Mouse (Mus musculus): ENCODE results near the gene Cfap61. TPM values are rescaled to one million over a fixed set of nuclear protein-coding genes. Genes with fewer than 3 reads are reported as not detected.
A peak's percentile ranks its signal among the peaks of the same experiment; 100 is the strongest.

Gene Cfap61
- polyA plus RNA-seq, 1 experiment from 2014 or later: 1.4 TPM

GRCm38 (mm10) chr2:146073300-146073699 lies 138.7 kb downstream of the Cfap61 start:
- Histone ChIP-seq H3K9me3 (ENCODE audit: control insufficient read depth, low read length) (no peaks in the 10 kb centered on the region), H3K4me1 (replicated peaks; ENCODE audit: control insufficient read depth, insufficient read depth, low read length) (0 out of 2 replicates have a peak, but pooled peaks cover 4% of the 10 kb centered on the region), H3K4me3 (ENCODE audit: low read depth, low read length) (no peak overlapping the region), H3K36me3 (ENCODE audit: control insufficient read depth, insufficient read depth, low read length) (no peaks in the 10 kb centered on the region), H3K27me3 (ENCODE audit: control insufficient read depth, insufficient read depth, low read length) (no peaks in the 10 kb centered on the region), H3K9ac (ENCODE audit: low read length) (no peak overlapping the region), H3K4me2 (ENCODE audit: low read depth, low read length, severe bottlenecking) (no peak overlapping the region), H3K27ac (ENCODE audit: low read depth, low read length) (no peak overlapping the region)
- no peak for DNase-seq (ENCODE audit: low spot score)
- WGBS: 21% methylated on average over 6 of the region's 6 CpGs
- ATAC-seq (replicated peaks; ENCODE audit: low FRiP score): no peak

- Histone ChIP-seq H3K4me3 (ENCODE audit: low read depth, low read length) (no peak overlapping the region), H3K27ac (ENCODE audit: low read depth, low read length) (no peak overlapping the region), H3K4me1 (replicated peaks; ENCODE audit: control insufficient read depth, insufficient read depth, low read length) (0 out of 2 replicates have a peak, but pooled peaks cover 4% of the 10 kb centered on the region), H3K27me3 (ENCODE audit: control insufficient read depth, insufficient read depth, low read length) (no peaks in the 10 kb centered on the region), H3K9me3 (ENCODE audit: control insufficient read depth, low read length) (no peaks in the 10 kb centered on the region), H3K9ac (ENCODE audit: low read length) (no peak overlapping the region), H3K36me3 (ENCODE audit: control insufficient read depth, insufficient read depth, low read length) (no peaks in the 10 kb centered on the region), H3K4me2 (ENCODE audit: low read depth, low read length, severe bottlenecking) (no peak overlapping the region)
- whole genome bisulfite sequencing: 96% methylated on average over 10 of the region's 10 CpGs
- DNase-seq (ENCODE audit: low spot score) (no peak), ATAC-seq (replicated peaks; ENCODE audit: low FRiP score) (no peak)
Observed at GRCm38 (mm10) chr2:146077117-146077516, 142.5 kb downstream of the Cfap61 start.

- 90% methylated on average over 4 of the region's 4 CpGs for WGBS
- Histone ChIP-seq H3K9ac (ENCODE audit: low read length) (no peak overlapping the region), H3K27ac (ENCODE audit: low read depth, low read length) (no peak overlapping the region), H3K36me3 (ENCODE audit: control insufficient read depth, insufficient read depth, low read length) (no peaks in the 10 kb centered on the region), H3K27me3 (ENCODE audit: control insufficient read depth, insufficient read depth, low read length) (no peaks in the 10 kb centered on the region), H3K4me1 (replicated peaks; ENCODE audit: control insufficient read depth, insufficient read depth, low read length) (peaks cover 6% of the 10 kb centered on the region), H3K9me3 (ENCODE audit: control insufficient read depth, low read length) (no peaks in the 10 kb centered on the region), H3K4me3 (ENCODE audit: low read depth, low read length) (no peak overlapping the region), H3K4me2 (ENCODE audit: low read depth, low read length, severe bottlenecking) (no peak overlapping the region)
- DNase-seq (ENCODE audit: low spot score) (no peak), ATAC-seq (replicated peaks; ENCODE audit: low FRiP score) (no peak)
Observed at GRCm38 (mm10) chr2:146080282-146080681, 145.7 kb downstream of the Cfap61 start.

- no peak overlapping the region for H3K4me2 ChIP-seq (ENCODE audit: low read depth, low read length, severe bottlenecking)
- H3K4me3 ChIP-seq (ENCODE audit: low read depth, low read length): no peak overlapping the region
- no peaks in the 10 kb centered on the region for H3K36me3 ChIP-seq (ENCODE audit: control insufficient read depth, insufficient read depth, low read length)
- ATAC-seq (replicated peaks; ENCODE audit: low FRiP score): peak; percentile 69
- H3K9ac ChIP-seq (ENCODE audit: low read length): no peak overlapping the region
- 19% methylated on average over 6 of the region's 6 CpGs for WGBS
- H3K4me1 ChIP-seq (replicated peaks; ENCODE audit: control insufficient read depth, insufficient read depth, low read length): peaks cover 6% of the 10 kb centered on the region
- DNase-seq (ENCODE audit: low spot score): no peak
- 0 out of 2 replicates have a peak overlapping the region, but pooled peaks have one; percentile 6 for H3K27ac ChIP-seq (ENCODE audit: low read depth, low read length)
- H3K27me3 ChIP-seq (ENCODE audit: control insufficient read depth, insufficient read depth, low read length): no peaks in the 10 kb centered on the region
- no peaks in the 10 kb centered on the region for H3K9me3 ChIP-seq (ENCODE audit: control insufficient read depth, low read length)
Observed at GRCm38 (mm10) chr2:146083326-146083871, 148.8 kb downstream of the Cfap61 start.

- no peak overlapping the region for H3K4me3 ChIP-seq (ENCODE audit: low read depth, low read length)
- H3K4me2 ChIP-seq (ENCODE audit: low read depth, low read length, severe bottlenecking): no peak overlapping the region
- H3K4me1 ChIP-seq (replicated peaks; ENCODE audit: control insufficient read depth, insufficient read depth, low read length): peaks cover 12% of the 10 kb centered on the region
- ATAC-seq (replicated peaks; ENCODE audit: low FRiP score): no peak
- 93% methylated on average over 1 of the region's 1 CpGs for WGBS
- no peak overlapping the region for H3K9ac ChIP-seq (ENCODE audit: low read length)
- H3K27ac ChIP-seq (ENCODE audit: low read depth, low read length): no peak overlapping the region
- peaks cover 2% of the 10 kb centered on the region; the same call in 1 of the 2 replicates for H3K27me3 ChIP-seq (ENCODE audit: control insufficient read depth, insufficient read depth, low read length)
- no peak for DNase-seq (ENCODE audit: low spot score)
- no peaks in the 10 kb centered on the region for H3K36me3 ChIP-seq (ENCODE audit: control insufficient read depth, insufficient read depth, low read length)
- H3K9me3 ChIP-seq (ENCODE audit: control insufficient read depth, low read length): no peaks in the 10 kb centered on the region
Observed at GRCm38 (mm10) chr2:146087411-146087810, 152.8 kb downstream of the Cfap61 start.

- ATAC-seq (replicated peaks; ENCODE audit: low FRiP score) (0 out of 2 replicates have a peak, but pooled peaks have one; percentile 21), DNase-seq (ENCODE audit: low spot score) (no peak)
- H3K4me2 ChIP-seq (ENCODE audit: low read depth, low read length, severe bottlenecking): no peak overlapping the region
- H3K36me3 ChIP-seq (ENCODE audit: control insufficient read depth, insufficient read depth, low read length): no peaks in the 10 kb centered on the region
- H3K9ac ChIP-seq (ENCODE audit: low read length): no peak overlapping the region
- H3K4me1 ChIP-seq (replicated peaks; ENCODE audit: control insufficient read depth, insufficient read depth, low read length): peaks cover 6% of the 10 kb centered on the region; the same call in 1 of the 2 replicates
- no peaks in the 10 kb centered on the region for H3K9me3 ChIP-seq (ENCODE audit: control insufficient read depth, low read length)
- H3K27ac ChIP-seq (ENCODE audit: low read depth, low read length): no peak overlapping the region
- no peak overlapping the region for H3K4me3 ChIP-seq (ENCODE audit: low read depth, low read length)
- H3K27me3 ChIP-seq (ENCODE audit: control insufficient read depth, insufficient read depth, low read length): peaks cover 2% of the 10 kb centered on the region; the same call in 1 of the 2 replicates
- 32% methylated on average over 6 of the region's 6 CpGs for WGBS
Observed at GRCm38 (mm10) chr2:146089157-146089692, 154.6 kb downstream of the Cfap61 start.

GRCm38 (mm10) chr2:146097532-146097931 lies 162.9 kb downstream of the Cfap61 start:
- peak overlapping the region; percentile 6; the same call in 1 of the 2 replicates for H3K4me3 ChIP-seq (ENCODE audit: low read depth, low read length)
- no peak for ATAC-seq (replicated peaks; ENCODE audit: low FRiP score)

GRCm38 (mm10) chr2:146098853-146099717 lies 164.5 kb downstream of the Cfap61 start:
- 0 out of 2 replicates have a peak, but pooled peaks cover 2% of the 10 kb centered on the region for H3K27me3 ChIP-seq (ENCODE audit: control insufficient read depth, insufficient read depth, low read length)
- ATAC-seq (replicated peaks; ENCODE audit: low FRiP score) (peak; percentile 82), DNase-seq (ENCODE audit: low spot score) (peak; percentile 70)
- peak overlapping the region; percentile 55; the same call in 1 of the 2 replicates for H3K27ac ChIP-seq (ENCODE audit: low read depth, low read length)
- H3K36me3 ChIP-seq (ENCODE audit: control insufficient read depth, insufficient read depth, low read length): no peaks in the 10 kb centered on the region
- WGBS: 34% methylated on average over 16 of the region's 16 CpGs
- no peaks in the 10 kb centered on the region for H3K9me3 ChIP-seq (ENCODE audit: control insufficient read depth, low read length)
- no peak overlapping the region for H3K9ac ChIP-seq (ENCODE audit: low read length)
- H3K4me2 ChIP-seq (ENCODE audit: low read depth, low read length, severe bottlenecking): 0 out of 2 replicates have a peak overlapping the region, but pooled peaks have one; percentile 8
- peaks cover 2% of the 10 kb centered on the region; the same call in 1 of the 2 replicates for H3K4me1 ChIP-seq (replicated peaks; ENCODE audit: control insufficient read depth, insufficient read depth, low read length)
- no peak overlapping the region for H3K4me3 ChIP-seq (ENCODE audit: low read depth, low read length)

More at GRCm38 (mm10) chr2:146097532-146097931, 162.9 kb downstream of the Cfap61 start:
- Histone ChIP-seq H3K9me3 (ENCODE audit: control insufficient read depth, low read length) (no peaks in the 10 kb centered on the region), H3K4me1 (replicated peaks; ENCODE audit: control insufficient read depth, insufficient read depth, low read length) (peaks cover 2% of the 10 kb centered on the region; the same call in 1 of the 2 replicates), H3K4me2 (ENCODE audit: low read depth, low read length, severe bottlenecking) (no peak overlapping the region), H3K9ac (ENCODE audit: low read length) (no peak overlapping the region), H3K27ac (ENCODE audit: low read depth, low read length) (no peak overlapping the region), H3K27me3 (ENCODE audit: control insufficient read depth, insufficient read depth, low read length) (0 out of 2 replicates have a peak, but pooled peaks cover 2% of the 10 kb centered on the region), H3K36me3 (ENCODE audit: control insufficient read depth, insufficient read depth, low read length) (no peaks in the 10 kb centered on the region)
- 97% methylated on average over 5 of the region's 5 CpGs for WGBS
- no peak for DNase-seq (ENCODE audit: low spot score)

All from forebrain, embryonic 11.5 days (tissue).